Mouse (Mus musculus) CH12.LX (cell line): ENCODE results near the gene Tnfaip6. TPM values are rescaled to one million over a fixed set of nuclear protein-coding genes. Genes with fewer than 3 reads are reported as not detected.

Source experiments
- DNase-seq: peaks from one replicate; pipeline ENCODE4 v3.0.0-alpha.2; 2013; ENCODE audit errors: extremely low read depth
- H3K27ac ChIP-seq: 2 replicates; pipeline ENCODE4 v1.5.1; 2012; ENCODE audit warnings: low read depth, mild to moderate bottlenecking, control low read depth, moderate library complexity; ENCODE audit not compliant: insufficient read depth
- H3K27me3 ChIP-seq: replicated peaks from 2 replicates; pipeline ENCODE3; 2012; ENCODE audit warnings: inconsistent platforms
- H3K36me3 ChIP-seq, 2 experiments: replicated peaks in 1 of 2; 2 replicates each; pipeline versions ENCODE3 to v1.6.1; 2012; ENCODE audit warnings: inconsistent platforms in 1 of 2, low read length in 1 of 2, mild to moderate bottlenecking in 1 of 2, mixed read lengths in 1 of 2, moderate library complexity in 1 of 2; ENCODE audit not compliant: control insufficient read depth in 1 of 2, insufficient read depth in 1 of 2
- H3K4me1 ChIP-seq, 2 experiments: 2 replicates each; pipeline ENCODE4 v1.6.1; 2012; ENCODE audit warnings: inconsistent platforms in 1 of 2, moderate library complexity in 1 of 2; ENCODE audit not compliant: insufficient read depth in 2 of 2, control insufficient read depth in 1 of 2
- H3K4me2 ChIP-seq: 2 replicates; pipeline ENCODE4 v1.6.1; 2012; ENCODE audit warnings: low read depth, mild to moderate bottlenecking, control low read depth; ENCODE audit not compliant: poor library complexity, insufficient read depth, severe bottlenecking
- H3K4me3 ChIP-seq, 3 experiments: fragments of 150-350 bp in 1 of 3; sonication (generic) in 1 of 3; replicated peaks in 1 of 3; 2 replicates each; pipeline versions ENCODE3 to v1.5.1; 2011 to 2012; ENCODE audit warnings: low read depth in 2 of 3, low read length in 2 of 3, mild to moderate bottlenecking in 2 of 3, moderate library complexity in 2 of 3, control low read depth in 1 of 3, improper control_type of control experiment in 1 of 3, inconsistent platforms in 1 of 3, mixed read lengths in 1 of 3; ENCODE audit not compliant: poor library complexity in 1 of 3
- H3K79me2 ChIP-seq: replicated peaks from 2 replicates; pipeline ENCODE4 v1.6.1; 2012; ENCODE audit warnings: mild to moderate bottlenecking, moderate library complexity; ENCODE audit not compliant: control insufficient read depth, poor library complexity, insufficient read depth, severe bottlenecking; ENCODE audit errors: extremely low read depth
- H3K9ac ChIP-seq: 2 replicates; pipeline ENCODE4 v1.6.1; 2012; ENCODE audit warnings: low read depth, mild to moderate bottlenecking, control low read depth, moderate library complexity; ENCODE audit not compliant: insufficient read depth
- H3K9me3 ChIP-seq: replicated peaks from 2 replicates; pipeline ENCODE3; 2012; ENCODE audit warnings: low read length, inconsistent platforms, mixed read lengths
- CHD1 ChIP-seq: IDR thresholded peaks from 2 replicates; pipeline ENCODE4 v1.6.1; 2012; ENCODE audit warnings: low read depth, low read length, improper control_type of control experiment, inconsistent platforms
- CHD2 ChIP-seq: IDR thresholded peaks from 2 replicates; pipeline ENCODE4 v1.6.1; 2011; ENCODE audit warnings: low read length, improper control_type of control experiment
- CTCF ChIP-seq, 2 experiments: IDR thresholded peaks in 1 of 2; conservative IDR thresholded peaks in 1 of 2; 2 replicates each; pipeline ENCODE4 v1.5.1; 2011 to 2012; ENCODE audit warnings: low read depth in 2 of 2, low read length in 2 of 2, improper control_type of control experiment in 1 of 2, inconsistent platforms in 1 of 2, mild to moderate bottlenecking in 1 of 2, moderate library complexity in 1 of 2
- ELF1 ChIP-seq: IDR thresholded peaks from 2 replicates; pipeline ENCODE4 v1.6.1; 2014; ENCODE audit warnings: low read depth, mild to moderate bottlenecking, inconsistent platforms, low read length, improper control_type of control experiment
- ETS1 ChIP-seq: conservative IDR thresholded peaks from 2 replicates; pipeline ENCODE4 v1.6.1; 2012; ENCODE audit warnings: low read depth, mild to moderate bottlenecking, inconsistent platforms, low read length, improper control_type of control experiment, moderate library complexity
- GABPA ChIP-seq: IDR thresholded peaks from 2 replicates; pipeline ENCODE4 v1.6.1; 2012; ENCODE audit warnings: low read depth, low read length, improper control_type of control experiment, inconsistent platforms; ENCODE audit not compliant: insufficient replicate concordance
- IRF4 ChIP-seq: IDR thresholded peaks from 2 replicates; pipeline ENCODE4 v1.6.1; 2014; ENCODE audit warnings: low read depth, mild to moderate bottlenecking, inconsistent platforms, low read length, improper control_type of control experiment
- JUND ChIP-seq: conservative IDR thresholded peaks from 2 replicates; pipeline ENCODE4 v1.6.1; 2011; ENCODE audit warnings: low read depth, low read length, improper control_type of control experiment
- KAT2A ChIP-seq: IDR thresholded peaks from 2 replicates; pipeline ENCODE4 v1.6.1; 2012; ENCODE audit warnings: low read length, improper control_type of control experiment, inconsistent platforms; ENCODE audit not compliant: insufficient replicate concordance
- MAX ChIP-seq: IDR thresholded peaks from 2 replicates; pipeline ENCODE4 v1.6.1; 2011; ENCODE audit warnings: low read length, improper control_type of control experiment
- MAZ ChIP-seq: IDR thresholded peaks from 2 replicates; pipeline ENCODE4 v1.6.1; 2012; ENCODE audit warnings: low read depth, mild to moderate bottlenecking, inconsistent platforms, low read length, improper control_type of control experiment, moderate library complexity
- MEF2A ChIP-seq: IDR thresholded peaks from 2 replicates; pipeline ENCODE4 v1.6.1; 2014; ENCODE audit warnings: low read depth, mild to moderate bottlenecking, inconsistent platforms, low read length, improper control_type of control experiment, borderline replicate concordance
- MXI1 ChIP-seq: IDR thresholded peaks from 2 replicates; pipeline ENCODE4 v1.6.1; 2011; ENCODE audit warnings: mild to moderate bottlenecking, low read depth, low read length, improper control_type of control experiment
- MYC ChIP-seq: IDR thresholded peaks from 2 replicates; pipeline ENCODE4 v1.6.1; 2011; ENCODE audit warnings: low read depth, mild to moderate bottlenecking, improper control_type of control experiment, low read length
- NELFE ChIP-seq: IDR thresholded peaks from 2 replicates; pipeline ENCODE4 v1.6.1; 2011; ENCODE audit warnings: low read depth, low read length, improper control_type of control experiment
- NRF1 ChIP-seq: IDR thresholded peaks from 2 replicates; pipeline ENCODE4 v1.6.1; 2014; ENCODE audit warnings: low read depth, mild to moderate bottlenecking, inconsistent platforms, low read length, improper control_type of control experiment, moderate library complexity
- PAX5 ChIP-seq: IDR thresholded peaks from 2 replicates; pipeline ENCODE4 v1.6.1; 2012; ENCODE audit warnings: low read length, inconsistent platforms, mixed read lengths
- POLR2A ChIP-seq: IDR thresholded peaks from 2 replicates; pipeline ENCODE4 v1.6.1; 2011; ENCODE audit warnings: low read depth, mild to moderate bottlenecking, improper control_type of control experiment, low read length
- RAD21 ChIP-seq: IDR thresholded peaks from 2 replicates; pipeline ENCODE4 v1.6.1; 2011; ENCODE audit warnings: low read depth, mild to moderate bottlenecking, low read length, improper control_type of control experiment, moderate library complexity
- RCOR1 ChIP-seq: conservative IDR thresholded peaks from 2 replicates; pipeline ENCODE4 v1.6.1; 2012; ENCODE audit warnings: low read depth, mild to moderate bottlenecking, inconsistent platforms, low read length, improper control_type of control experiment
- SIN3A ChIP-seq: IDR thresholded peaks from 2 replicates; pipeline ENCODE4 v1.6.1; 2012; ENCODE audit warnings: low read length, improper control_type of control experiment, inconsistent platforms
- SMC3 ChIP-seq: IDR thresholded peaks from 2 replicates; pipeline ENCODE4 v1.6.1; 2011; ENCODE audit warnings: low read depth, low read length, improper control_type of control experiment
- TBP ChIP-seq: conservative IDR thresholded peaks from 2 replicates; pipeline ENCODE4 v1.6.1; 2011; ENCODE audit warnings: low read depth, low read length, improper control_type of control experiment
- UBTF ChIP-seq: IDR thresholded peaks from 2 replicates; pipeline ENCODE4 v1.6.1; 2012; ENCODE audit warnings: low read depth, mild to moderate bottlenecking, inconsistent platforms, low read length, improper control_type of control experiment, moderate library complexity
- USF1 ChIP-seq: IDR thresholded peaks from 2 replicates; pipeline ENCODE4 v1.6.1; 2014; ENCODE audit warnings: low read depth, mild to moderate bottlenecking, inconsistent platforms, low read length, improper control_type of control experiment
- USF2 ChIP-seq: conservative IDR thresholded peaks from 2 replicates; pipeline ENCODE4 v1.6.1; 2011; ENCODE audit warnings: low read depth, low read length, improper control_type of control experiment
- ZKSCAN1 ChIP-seq: IDR thresholded peaks from 2 replicates; pipeline ENCODE4 v1.6.1; 2012; ENCODE audit warnings: low read depth, inconsistent platforms, low read length, improper control_type of control experiment, borderline replicate concordance
- ZNF384 ChIP-seq: IDR thresholded peaks from 2 replicates; pipeline ENCODE4 v1.6.1; 2012; ENCODE audit warnings: low read depth, low read length, improper control_type of control experiment, inconsistent platforms
- dilution Hi-C: fragments of 300-500 bp; cut with MboI; formaldehyde crosslinking; loops from 2 replicates; pipeline ENCODE4 v1.14.3; 2020; ENCODE audit warnings: low sequenced_read_pairs; ENCODE audit not compliant: extremely low pct_unique_long_range_greater_than_20kb, extremely low pct_ligation_motif_present
- in situ Hi-C: fragments of 300-500 bp; cut with MboI; formaldehyde crosslinking; loops from 3 replicates; pipeline ENCODE4 v1.14.3; 2019; ENCODE audit warnings: low sequenced_read_pairs, low pct_ligation_motif_present, low pct_unique_long_range_greater_than_20kb, mixed read lengths
- polyA plus RNA-seq: library from polyadenylated mRNA; unstranded; fragments of >175 nt; gene quantifications from 2 replicates; pipeline ENCODE4 v1.2.1, GENCODE M21; 2012; ENCODE audit warnings: low read depth; ENCODE audit not compliant: insufficient read length
- total RNA-seq, 2 experiments: library from RNA; depleted of rRNA; stranded (reverse); fragments of 300-350 nt in 1 of 2; fragments of >200 nt in 1 of 2; gene quantifications; 2 replicates each; pipeline ENCODE4 v1.2.3; 2012 to 2014

Gene Tnfaip6
- total and polyA plus RNA-seq, 3 experiments: 0.13 to 0.59 (median 0.34) TPM

GRCm38 (mm10) chr2:52027061-52027460 lies 10.7 kb upstream of the Tnfaip6 start:
- no peaks in the 10 kb centered on the region for H3K4me1 ChIP-seq
- TF ChIP-seq MAZ: no peak
- no peak for TF ChIP-seq NELFE
- TF ChIP-seq ZNF384: no peak
- no peak for TF ChIP-seq POLR2A
- no peak for TF ChIP-seq GABPA
- no peak for TF ChIP-seq SIN3A
- no peak for TF ChIP-seq TBP
- no peak for TF ChIP-seq RCOR1
- TF ChIP-seq CHD2: no peak
- TF ChIP-seq MAX: no peak
- TF ChIP-seq ZKSCAN1: no peak
- no peak for TF ChIP-seq MEF2A
- no peak for TF ChIP-seq MXI1
- no peak for TF ChIP-seq JUND
- no peak for TF ChIP-seq CHD1
- TF ChIP-seq MYC: no peak
- TF ChIP-seq, all 38 proteins: peak for 0
- no peak overlapping the region for H3K9ac ChIP-seq
- H3K27me3 ChIP-seq: no peaks in the 10 kb centered on the region
- no peak for DNase-seq
- no peaks in the 10 kb centered on the region for H3K79me2 ChIP-seq
- dilution Hi-C loops: no loop called here
- in situ Hi-C loops: no loop called here
- no peak overlapping the region for H3K4me3 ChIP-seq
- no peak overlapping the region for H3K4me2 ChIP-seq
- no peak overlapping the region for H3K27ac ChIP-seq
- H3K36me3 ChIP-seq: no peaks in the 10 kb centered on the region
- H3K9me3 ChIP-seq: no peaks in the 10 kb centered on the region

GRCm38 (mm10) chr2:52029426-52029825 lies 8.4 kb upstream of the Tnfaip6 start:
- Histone ChIP-seq H3K9me3 (peaks cover 3% of the 10 kb centered on the region), H3K4me1 (no peaks in the 10 kb centered on the region), H3K27me3 (no peaks in the 10 kb centered on the region), H3K27ac (no peak overlapping the region), H3K36me3 (no peaks in the 10 kb centered on the region), H3K4me2 (no peak overlapping the region), H3K9ac (no peak overlapping the region)
- in situ Hi-C loops: no loop called here
- TF ChIP-seq CHD1 (no peak), USF1 (no peak), ELF1 (no peak), MAZ (no peak), CTCF (conservative IDR thresholded peaks at IDR 0.05 in 1 of 2, IDR thresholded peaks at IDR 0.05 in 1 of 2; ENCODE audit: low read depth in 2 of 2, low read length in 2 of 2) (no peak; a peak in 1 of 4 replicates), RAD21 (no peak; the same call in none of the 2 replicates), JUND (no peak), IRF4 (no peak), MAX (no peak), MXI1 (no peak), NRF1 (no peak), ETS1 (no peak), PAX5 (no peak), ZNF384 (no peak), NELFE (no peak), MYC (no peak), USF2 (no peak), UBTF (no peak), KAT2A (no peak), SMC3 (no peak)
- TF ChIP-seq, all 38 proteins: peak for 0
- dilution Hi-C loops: no loop called here
- Histone ChIP-seq H3K4me3 (no peak overlapping the region), H3K79me2 (no peaks in the 10 kb centered on the region)
- DNase-seq: no peak
